Mouse (Mus musculus) liver, embryonic 12.5 days (tissue): Measurements from ENCODE around the gene Ankrd17. TPM values are rescaled to one million over a fixed set of nuclear protein-coding genes. Genes with fewer than 3 reads are reported as not detected.
"Not testable (repeated sequence)": the region's sequence is repeated elsewhere in the genome, so short reads cannot be mapped to it uniquely, and the experiment has no call there.

ENCODE experiments used
- ATAC-seq: fragments of 200-750 bp; cut with Nextera tagmentation; 2 replicates; pipeline ENCODE4 v1.8.0; 2017; ENCODE audit warnings: moderate number of reproducible peaks, mild to moderate bottlenecking, moderate library complexity
- H3K27ac ChIP-seq: fragments of 300-500 bp; sonication (generic); 2 replicates; pipeline ENCODE4 v1.5.1; 2016; ENCODE audit warnings: mild to moderate bottlenecking
- H3K27me3 ChIP-seq: fragments of 300-500 bp; sonication (generic); replicated peaks from 2 replicates; pipeline ENCODE4 v1.6.1; 2016; ENCODE audit warnings: mild to moderate bottlenecking, moderate library complexity
- H3K36me3 ChIP-seq: fragments of 300-500 bp; sonication (generic); 2 replicates; pipeline ENCODE4 v1.6.1; 2016; ENCODE audit warnings: mild to moderate bottlenecking, moderate library complexity
- H3K4me1 ChIP-seq: fragments of 300-500 bp; sonication (generic); 2 replicates; pipeline ENCODE4 v1.6.1; 2016
- H3K4me2 ChIP-seq: fragments of 300-500 bp; sonication (generic); 2 replicates; pipeline ENCODE4 v1.6.1; 2016; ENCODE audit warnings: mild to moderate bottlenecking, moderate library complexity
- H3K4me3 ChIP-seq: fragments of 300-500 bp; sonication (generic); 2 replicates; pipeline ENCODE4 v1.5.1; 2016; ENCODE audit warnings: mild to moderate bottlenecking, moderate library complexity
- H3K9ac ChIP-seq: fragments of 300-500 bp; sonication (generic); 2 replicates; pipeline ENCODE4 v1.6.1; 2016; ENCODE audit warnings: mild to moderate bottlenecking, moderate library complexity
- H3K9me3 ChIP-seq: fragments of 300-500 bp; sonication (generic); replicated peaks from 2 replicates; pipeline ENCODE4 v1.6.1; 2016; ENCODE audit warnings: mild to moderate bottlenecking, moderate library complexity
- WGBS: fragments of 180-500 bp; shearing (Covaris S2); methylation state at CpG from one replicate; pipeline ENCODE4 v1.1.7; 2016; ENCODE audit not compliant: insufficient replicate concordance; 5-methylcytosine and 5-hydroxymethylcytosine counted together
- polyA plus RNA-seq: library from polyadenylated mRNA; unstranded; fragments of >200 nt; fragmentation: Nextera tagmentation; extraction: Ambion mirVana; gene quantifications from 2 replicates; pipeline ENCODE4 v1.2.1, GENCODE M21; 2016

The Ankrd17 gene
- polyA plus RNA-seq, 1 experiment from 2014 or later, result 16.3 TPM

- Histone ChIP-seq H3K36me3 (peaks cover 57% of the 10 kb centered on the region), H3K27me3 (no peaks in the 10 kb centered on the region), H3K9ac (no peak overlapping the region), H3K9me3 (no peaks in the 10 kb centered on the region), H3K4me1 (no peaks in the 10 kb centered on the region), H3K27ac (no peak overlapping the region), H3K4me3 (no peak overlapping the region), H3K4me2 (no peak overlapping the region)
- 86% methylated on average over 11 of the region's 11 CpGs for WGBS
- ATAC-seq, result no peak
Measured at GRCm38 (mm10) chr5:90298396-90298795, 68.0 kb downstream of the Ankrd17 start.

DNA sequence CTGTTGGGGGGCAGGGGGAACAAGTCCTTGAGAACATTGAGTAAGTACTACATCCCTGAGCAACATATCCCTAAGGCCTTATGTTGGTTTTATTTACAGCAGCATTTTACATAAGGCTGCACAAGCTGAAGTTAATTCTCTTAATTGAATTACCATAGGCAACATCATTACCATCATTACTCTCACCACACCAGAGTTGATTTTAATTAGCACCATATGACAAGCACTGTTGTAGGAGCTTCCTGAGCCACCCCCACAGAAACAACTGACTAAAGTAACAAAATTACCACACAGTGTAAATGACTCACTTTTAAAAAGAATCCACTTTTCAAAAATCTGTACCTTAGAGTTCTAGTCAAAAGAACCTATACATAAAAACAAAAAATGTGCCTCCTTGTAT, 76.5 kb downstream of the Ankrd17 start:
- Histone ChIP-seq H3K9me3 (no peaks in the 10 kb centered on the region), H3K27me3 (no peaks in the 10 kb centered on the region), H3K4me3 (no peak overlapping the region), H3K4me1 (no peaks in the 10 kb centered on the region), H3K9ac (no peak overlapping the region), H3K36me3 (peaks cover 79% of the 10 kb centered on the region), H3K4me2 (no peak overlapping the region), H3K27ac (no peak overlapping the region)
- no peak for ATAC-seq

DNA sequence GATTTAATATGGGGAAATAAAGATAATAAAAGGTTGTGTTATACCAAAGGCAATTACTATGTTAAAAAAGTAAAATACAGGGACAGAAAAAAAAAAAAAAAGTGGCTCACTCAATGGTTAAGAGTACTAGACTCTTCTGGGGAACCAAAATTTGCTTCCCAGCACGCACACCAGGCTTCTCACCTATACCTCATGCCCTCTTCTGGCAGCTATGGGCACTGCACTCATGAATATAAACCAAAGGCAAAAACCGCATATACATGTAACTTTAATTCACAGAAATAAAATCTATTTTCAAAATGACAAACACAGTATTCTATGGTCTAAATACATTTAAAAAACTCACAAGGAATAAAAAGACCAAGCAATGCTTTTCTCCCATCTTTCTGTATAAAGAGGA, 79.8 kb downstream of the Ankrd17 start:
- H3K4me3 ChIP-seq, result no peak overlapping the region
- no peaks in the 10 kb centered on the region for H3K9me3 ChIP-seq
- H3K9ac ChIP-seq, result no peak overlapping the region
- no peak for ATAC-seq
- no peak overlapping the region for H3K4me2 ChIP-seq
- no peak overlapping the region for H3K27ac ChIP-seq
- 78% methylated on average over 2 of the region's 2 CpGs for WGBS
- no peaks in the 10 kb centered on the region for H3K4me1 ChIP-seq
- H3K27me3 ChIP-seq, result no peaks in the 10 kb centered on the region
- H3K36me3 ChIP-seq, result peaks cover 75% of the 10 kb centered on the region

DNA sequence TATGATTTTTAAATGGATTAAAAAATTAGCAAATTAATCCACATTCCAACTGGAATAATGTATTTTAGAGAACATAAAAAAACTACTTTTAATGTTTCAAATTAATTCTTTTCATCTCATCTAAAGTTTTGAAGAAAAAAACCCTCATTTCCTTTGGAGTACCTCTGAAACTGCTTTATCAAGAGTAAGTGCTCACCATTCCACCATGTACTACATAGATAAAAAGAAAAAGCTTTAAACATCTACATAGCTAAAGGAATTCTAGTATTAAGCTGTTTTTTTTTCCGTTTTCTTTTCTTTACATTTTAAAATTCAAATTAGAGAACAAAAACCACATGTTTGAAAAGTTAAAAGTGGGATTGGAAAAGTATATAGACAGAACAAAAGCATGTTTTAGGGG, 86.3 kb downstream of the Ankrd17 start:
- 37% methylated on average over 1 of the region's 1 CpGs for WGBS
- Histone ChIP-seq H3K9me3 (no peaks in the 10 kb centered on the region), H3K4me3 (no peak overlapping the region), H3K4me2 (peak overlapping the region; percentile 26; the same call in 1 of the 2 replicates), H3K9ac (no peak overlapping the region), H3K27me3 (no peaks in the 10 kb centered on the region), H3K36me3 (peaks cover 51% of the 10 kb centered on the region), H3K4me1 (peaks cover 23% of the 10 kb centered on the region), H3K27ac (peak overlapping the region; percentile 71)
- ATAC-seq, result peak; percentile 70; the same call in 1 of the 2 replicates

GRCm38 (mm10) chr5:90279418-90279817, 87.0 kb downstream of the Ankrd17 start:
- Histone ChIP-seq H3K4me2 (peak overlapping the region; percentile 26; the same call in 1 of the 2 replicates), H3K36me3 (peaks cover 49% of the 10 kb centered on the region), H3K9me3 (no peaks in the 10 kb centered on the region), H3K9ac (no peak overlapping the region), H3K4me1 (peaks cover 27% of the 10 kb centered on the region), H3K4me3 (no peak overlapping the region), H3K27me3 (no peaks in the 10 kb centered on the region), H3K27ac (0 out of 2 replicates have a peak overlapping the region, but pooled peaks have one; percentile 32)
- WGBS, result 45% methylated on average over 3 of the region's 3 CpGs
- 0 out of 2 replicates have a peak, but pooled peaks have one; percentile 48 for ATAC-seq

GRCm38 (mm10) chr5:90277443-90277842, 88.9 kb downstream of the Ankrd17 start:
- Histone ChIP-seq H3K27ac (no peak overlapping the region), H3K4me2 (no peak overlapping the region), H3K9me3 (no peaks in the 10 kb centered on the region), H3K9ac (no peak overlapping the region), H3K4me1 (peaks cover 27% of the 10 kb centered on the region), H3K27me3 (no peaks in the 10 kb centered on the region), H3K36me3 (peaks cover 44% of the 10 kb centered on the region), H3K4me3 (no peak overlapping the region)
- WGBS, result 88% methylated on average over 1 of the region's 1 CpGs
- ATAC-seq, result 0 out of 2 replicates have a peak, but pooled peaks have one; percentile 16

- H3K27ac ChIP-seq, result 0 out of 2 replicates have a peak overlapping the region, but pooled peaks have one; percentile 32
- H3K4me3 ChIP-seq, result no peak overlapping the region
- 68% methylated on average over 1 of the region's 1 CpGs for WGBS
- no peaks in the 10 kb centered on the region for H3K27me3 ChIP-seq
- peak; percentile 90 for ATAC-seq
- peaks cover 55% of the 10 kb centered on the region for H3K36me3 ChIP-seq
- H3K9me3 ChIP-seq, result no peaks in the 10 kb centered on the region
- H3K4me1 ChIP-seq, result peaks cover 21% of the 10 kb centered on the region
- H3K4me2 ChIP-seq, result peak overlapping the region; percentile 6
- H3K9ac ChIP-seq, result no peak overlapping the region
Measured at GRCm38 (mm10) chr5:90274806-90275205, 91.6 kb downstream of the Ankrd17 start.

DNA sequence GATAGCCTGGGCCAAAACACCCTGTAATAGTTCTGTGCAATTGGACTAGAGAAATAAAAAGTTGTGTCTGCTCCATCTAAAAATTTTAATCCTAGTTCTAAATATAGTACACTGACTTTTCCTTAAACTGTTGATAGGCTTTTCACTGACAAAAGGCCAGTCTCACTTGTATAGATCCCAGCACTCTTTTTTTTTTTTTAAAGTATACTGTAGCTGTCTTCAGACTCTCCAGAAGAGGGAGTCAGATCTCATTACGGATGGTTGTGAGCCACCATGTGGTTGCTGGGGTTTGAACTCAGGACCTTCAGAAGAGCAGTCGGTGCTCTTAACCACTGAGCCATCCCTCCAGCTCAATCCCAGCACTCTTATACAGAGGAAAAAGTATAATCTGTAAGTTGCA, 104.1 kb downstream of the Ankrd17 start:
- not testable (repeated sequence) for H3K4me1 ChIP-seq, H3K4me3 ChIP-seq, H3K27ac ChIP-seq, H3K4me2 ChIP-seq, H3K27me3 ChIP-seq, ATAC-seq, H3K9me3 ChIP-seq, H3K9ac ChIP-seq
- 77% methylated on average over 2 of the region's 2 CpGs for WGBS
- H3K36me3 ChIP-seq, result peaks cover 89% of the 10 kb centered on the region

- WGBS, result 90% methylated on average over 3 of the region's 3 CpGs
- H3K4me2 ChIP-seq, result no peak overlapping the region
- no peak overlapping the region for H3K4me3 ChIP-seq
- H3K27me3 ChIP-seq, result no peaks in the 10 kb centered on the region
- H3K36me3 ChIP-seq, result peaks cover 98% of the 10 kb centered on the region
- no peak overlapping the region for H3K9ac ChIP-seq
- ATAC-seq, result no peak
- H3K27ac ChIP-seq, result no peak overlapping the region
- H3K4me1 ChIP-seq, result no peaks in the 10 kb centered on the region
- no peaks in the 10 kb centered on the region for H3K9me3 ChIP-seq
Measured at GRCm38 (mm10) chr5:90257023-90257422, 109.4 kb downstream of the Ankrd17 start.

GRCm38 (mm10) chr5:90247503-90247902, 118.9 kb downstream of the Ankrd17 start:
- H3K27me3 ChIP-seq, result no peaks in the 10 kb centered on the region
- ATAC-seq, result no peak
- peaks cover 8% of the 10 kb centered on the region for H3K4me1 ChIP-seq
- H3K36me3 ChIP-seq, result peaks cover 92% of the 10 kb centered on the region
- no peaks in the 10 kb centered on the region for H3K9me3 ChIP-seq
- H3K4me2 ChIP-seq, result no peak overlapping the region
- H3K27ac ChIP-seq, result no peak overlapping the region
- H3K9ac ChIP-seq, result no peak overlapping the region
- no peak overlapping the region for H3K4me3 ChIP-seq

DNA sequence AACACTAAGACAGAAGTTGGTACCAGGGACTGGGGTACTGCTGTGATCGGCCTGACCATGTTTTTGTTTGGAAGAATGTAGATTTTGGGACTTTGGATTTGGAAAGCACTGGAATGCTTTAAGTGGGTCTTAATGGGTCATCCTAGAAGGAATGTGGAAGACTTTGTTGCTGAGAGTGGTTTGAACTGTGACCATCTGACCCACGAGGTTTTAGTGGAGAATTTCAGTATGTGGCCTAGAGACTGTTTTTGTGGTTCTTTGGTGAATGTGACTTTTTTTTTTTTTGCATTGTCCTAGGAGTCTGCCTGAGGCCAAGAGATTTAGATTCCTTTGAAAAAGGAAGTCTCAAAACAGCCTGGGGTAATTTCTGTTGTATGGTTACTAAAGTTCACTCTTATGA, 119.4 kb downstream of the Ankrd17 start:
- Histone ChIP-seq H3K9ac (no peak overlapping the region), H3K27ac (no peak overlapping the region), H3K9me3 (no peaks in the 10 kb centered on the region), H3K4me2 (no peak overlapping the region), H3K27me3 (no peaks in the 10 kb centered on the region), H3K4me1 (peaks cover 8% of the 10 kb centered on the region), H3K4me3 (no peak overlapping the region), H3K36me3 (peaks cover 92% of the 10 kb centered on the region)
- ATAC-seq, result no peak
- WGBS, result 80% methylated on average over 2 of the region's 2 CpGs

- WGBS, result 69% methylated on average over 4 of the region's 4 CpGs
- Histone ChIP-seq H3K27ac (no peak overlapping the region), H3K4me3 (no peak overlapping the region), H3K36me3 (peaks cover 92% of the 10 kb centered on the region), H3K9me3 (no peaks in the 10 kb centered on the region), H3K4me1 (peaks cover 8% of the 10 kb centered on the region), H3K27me3 (no peaks in the 10 kb centered on the region), H3K9ac (no peak overlapping the region), H3K4me2 (no peak overlapping the region)
- ATAC-seq, result peak; percentile 85
Measured at GRCm38 (mm10) chr5:90246567-90246966, 119.8 kb downstream of the Ankrd17 start.

DNA sequence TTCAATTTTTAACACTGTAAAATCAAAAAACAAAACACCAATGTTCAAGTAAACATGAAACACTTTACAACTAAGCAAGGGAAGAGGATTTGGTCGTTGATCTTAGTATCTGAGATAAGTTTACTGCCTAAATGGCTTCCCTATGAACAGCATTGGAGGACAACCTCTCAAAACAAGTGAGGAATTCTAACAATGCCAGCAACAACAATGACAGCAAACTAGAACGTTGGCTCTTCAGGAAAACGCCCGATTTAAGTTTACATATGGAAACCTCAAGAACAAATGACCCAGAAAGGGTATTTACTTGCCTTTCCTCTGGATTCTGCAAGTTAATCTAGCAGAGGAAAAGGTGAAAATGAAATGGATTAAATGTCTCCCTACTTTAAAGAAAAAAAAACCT, 121.0 kb downstream of the Ankrd17 start:
- no peak overlapping the region for H3K9ac ChIP-seq
- H3K36me3 ChIP-seq, result peaks cover 90% of the 10 kb centered on the region
- 60% methylated on average over 4 of the region's 4 CpGs for WGBS
- no peak for ATAC-seq
- no peaks in the 10 kb centered on the region for H3K9me3 ChIP-seq
- no peak overlapping the region for H3K27ac ChIP-seq
- H3K4me1 ChIP-seq, result peaks cover 8% of the 10 kb centered on the region
- H3K4me3 ChIP-seq, result no peak overlapping the region
- H3K27me3 ChIP-seq, result no peaks in the 10 kb centered on the region
- no peak overlapping the region for H3K4me2 ChIP-seq
